Mouse (Mus musculus): ENCODE data around the gene Gfod1. TPM values are rescaled to one million over a fixed set of nuclear protein-coding genes. Genes with fewer than 3 reads are reported as not detected.

Gfod1 gene
- total and polyA plus RNA-seq, 2 experiments from 2014 or later, result 3.0 to 16.6 TPM

GRCm38 (mm10) chr13:43206118-43206683, 97.8 kb downstream of the Gfod1 start:
- Histone ChIP-seq H3K4me1 (ENCODE audit: insufficient read depth) (no peaks in the 10 kb centered on the region), H3K9ac (no peak overlapping the region), H3K27me3 (ENCODE audit: insufficient read depth, low read length) (no peaks in the 10 kb centered on the region), H3K27ac (ENCODE audit: low read depth, low read length) (no peak overlapping the region), H3K4me3 (ENCODE audit: low read depth, low read length) (no peak overlapping the region), H3K36me3 (ENCODE audit: insufficient read depth) (no peaks in the 10 kb centered on the region), H3K9me3 (ENCODE audit: low read length) (no peaks in the 10 kb centered on the region), H3K4me2 (ENCODE audit: low read depth) (no peak overlapping the region)
- ATAC-seq (no peak), DNase-seq (no peak)
- no peak for TF ChIP-seq CTCF (IDR thresholded peaks at IDR 0.05; ENCODE audit: low read depth)
- 89% methylated on average over 12 of the region's 12 CpGs for WGBS

GRCm38 (mm10) chr13:43203641-43204040, 100.3 kb downstream of the Gfod1 start:
- Histone ChIP-seq H3K27ac (ENCODE audit: low read depth, low read length) (no peak overlapping the region), H3K9me3 (ENCODE audit: low read length) (no peaks in the 10 kb centered on the region), H3K27me3 (ENCODE audit: insufficient read depth, low read length) (no peaks in the 10 kb centered on the region), H3K4me1 (ENCODE audit: insufficient read depth) (no peaks in the 10 kb centered on the region), H3K4me2 (ENCODE audit: low read depth) (no peak overlapping the region), H3K4me3 (ENCODE audit: low read depth, low read length) (no peak overlapping the region), H3K9ac (no peak overlapping the region), H3K36me3 (ENCODE audit: insufficient read depth) (peaks cover 4% of the 10 kb centered on the region)
- no peak for TF ChIP-seq CTCF (IDR thresholded peaks at IDR 0.05; ENCODE audit: low read depth)
- 63% methylated on average over 5 of the region's 5 CpGs for WGBS
- no peak for DNase-seq
- ATAC-seq, result no peak

GRCm38 (mm10) chr13:43203234-43203633, 100.7 kb downstream of the Gfod1 start:
- Histone ChIP-seq H3K36me3 (ENCODE audit: insufficient read depth) (peaks cover 4% of the 10 kb centered on the region), H3K9ac (no peak overlapping the region), H3K4me1 (ENCODE audit: insufficient read depth) (no peaks in the 10 kb centered on the region), H3K4me2 (ENCODE audit: low read depth) (no peak overlapping the region), H3K27ac (ENCODE audit: low read depth, low read length) (no peak overlapping the region), H3K4me3 (ENCODE audit: low read depth, low read length) (no peak overlapping the region), H3K27me3 (ENCODE audit: insufficient read depth, low read length) (no peaks in the 10 kb centered on the region), H3K9me3 (ENCODE audit: low read length) (no peaks in the 10 kb centered on the region)
- no peak for TF ChIP-seq CTCF (IDR thresholded peaks at IDR 0.05; ENCODE audit: low read depth)
- 88% methylated on average over 7 of the region's 7 CpGs for WGBS
- ATAC-seq, result no peak
- no peak for DNase-seq

- Histone ChIP-seq H3K9ac (no peak overlapping the region), H3K27me3 (ENCODE audit: insufficient read depth, low read length) (no peaks in the 10 kb centered on the region), H3K9me3 (ENCODE audit: low read length) (no peaks in the 10 kb centered on the region), H3K4me1 (ENCODE audit: insufficient read depth) (no peaks in the 10 kb centered on the region), H3K4me3 (ENCODE audit: low read depth, low read length) (no peak overlapping the region), H3K4me2 (ENCODE audit: low read depth) (no peak overlapping the region), H3K36me3 (ENCODE audit: insufficient read depth) (peaks cover 4% of the 10 kb centered on the region), H3K27ac (ENCODE audit: low read depth, low read length) (no peak overlapping the region)
- ATAC-seq (no peak), DNase-seq (no peak)
- 82% methylated on average over 10 of the region's 10 CpGs for WGBS
- TF ChIP-seq CTCF (IDR thresholded peaks at IDR 0.05; ENCODE audit: low read depth), result no peak
These were observed 101.6 kb downstream of the Gfod1 start for GRCm38 (mm10) chr13:43202351-43202750.

GRCm38 (mm10) chr13:43201033-43201432, 102.9 kb downstream of the Gfod1 start:
- ATAC-seq, result no peak

GRCm38 (mm10) chr13:43200473-43200872, 103.5 kb downstream of the Gfod1 start:
- H3K9ac ChIP-seq, result no peak overlapping the region
- H3K4me1 ChIP-seq (ENCODE audit: insufficient read depth), result no peaks in the 10 kb centered on the region
- no peak for DNase-seq
- no peaks in the 10 kb centered on the region for H3K27me3 ChIP-seq (ENCODE audit: insufficient read depth, low read length)
- H3K4me3 ChIP-seq (ENCODE audit: low read depth, low read length), result no peak overlapping the region
- no peak overlapping the region for H3K27ac ChIP-seq (ENCODE audit: low read depth, low read length)
- peaks cover 4% of the 10 kb centered on the region for H3K36me3 ChIP-seq (ENCODE audit: insufficient read depth)
- H3K9me3 ChIP-seq (ENCODE audit: low read length), result no peaks in the 10 kb centered on the region
- 82% methylated on average over 22 of the region's 22 CpGs for WGBS
- no peak; the same call in 1 of the 2 replicates for ATAC-seq
- 0 out of 2 replicates have a peak, but pooled peaks have one; percentile 4 for TF ChIP-seq CTCF (IDR thresholded peaks at IDR 0.05; ENCODE audit: low read depth)
- H3K4me2 ChIP-seq (ENCODE audit: low read depth), result no peak overlapping the region

More at GRCm38 (mm10) chr13:43201033-43201432, 102.9 kb downstream of the Gfod1 start:
- Histone ChIP-seq H3K9me3 (ENCODE audit: low read length) (no peaks in the 10 kb centered on the region), H3K4me3 (ENCODE audit: low read depth, low read length) (no peak overlapping the region), H3K36me3 (ENCODE audit: insufficient read depth) (peaks cover 4% of the 10 kb centered on the region), H3K27me3 (ENCODE audit: insufficient read depth, low read length) (no peaks in the 10 kb centered on the region), H3K4me1 (ENCODE audit: insufficient read depth) (no peaks in the 10 kb centered on the region), H3K4me2 (ENCODE audit: low read depth) (no peak overlapping the region), H3K9ac (no peak overlapping the region), H3K27ac (ENCODE audit: low read depth, low read length) (no peak overlapping the region)
- peak; percentile 71 for TF ChIP-seq CTCF (IDR thresholded peaks at IDR 0.05; ENCODE audit: low read depth)
- DNase-seq, result no peak
- whole genome bisulfite sequencing, result 45% methylated on average over 22 of the region's 22 CpGs

- no peaks in the 10 kb centered on the region for H3K27me3 ChIP-seq (ENCODE audit: insufficient read depth, low read length)
- 71% methylated on average over 5 of the region's 5 CpGs for WGBS
- DNase-seq (no peak), ATAC-seq (no peak)
- peaks cover 4% of the 10 kb centered on the region for H3K36me3 ChIP-seq (ENCODE audit: insufficient read depth)
- peak; percentile 60 for TF ChIP-seq CTCF (IDR thresholded peaks at IDR 0.05; ENCODE audit: low read depth)
- H3K4me1 ChIP-seq (ENCODE audit: insufficient read depth), result no peaks in the 10 kb centered on the region
- no peak overlapping the region for H3K27ac ChIP-seq (ENCODE audit: low read depth, low read length)
- H3K4me2 ChIP-seq (ENCODE audit: low read depth), result no peak overlapping the region
- H3K4me3 ChIP-seq (ENCODE audit: low read depth, low read length), result no peak overlapping the region
- no peaks in the 10 kb centered on the region for H3K9me3 ChIP-seq (ENCODE audit: low read length)
- H3K9ac ChIP-seq, result no peak overlapping the region
These were observed 104.2 kb downstream of the Gfod1 start for GRCm38 (mm10) chr13:43199749-43200148.
